Mouse (Mus musculus) heart, embryonic 13.5 days (tissue): Measurements from ENCODE around the gene Rel. TPM values are rescaled to one million over a fixed set of nuclear protein-coding genes. Genes with fewer than 3 reads are reported as not detected.

Source experiments
- ATAC-seq: fragments of 200-750 bp; cut with Nextera tagmentation; 2 replicates; pipeline ENCODE4 v1.8.0; 2017; ENCODE audit warnings: moderate TSS enrichment; ENCODE audit not compliant: insufficient number of reproducible peaks, low FRiP score, low TSS enrichment; ENCODE audit errors: extremely low read depth
- H3K27ac ChIP-seq: fragments of 300-500 bp; sonication (generic); replicated peaks from 2 replicates; pipeline ENCODE4 v1.5.1; 2015; ENCODE audit warnings: moderate library complexity, mild to moderate bottlenecking, inconsistent platforms
- H3K27me3 ChIP-seq: fragments of 300-500 bp; sonication (generic); replicated peaks from 2 replicates; pipeline ENCODE4 v1.6.1; 2015; ENCODE audit warnings: mild to moderate bottlenecking, inconsistent platforms
- H3K36me3 ChIP-seq: fragments of 300-500 bp; sonication (generic); 2 replicates; pipeline ENCODE4 v1.6.1; 2015; ENCODE audit warnings: mild to moderate bottlenecking, inconsistent platforms
- H3K4me1 ChIP-seq: fragments of 300-500 bp; sonication (generic); 2 replicates; pipeline ENCODE4 v1.6.1; 2015; ENCODE audit warnings: inconsistent platforms
- H3K4me2 ChIP-seq: fragments of 300-500 bp; sonication (generic); 2 replicates; pipeline ENCODE4 v1.6.1; 2015; ENCODE audit warnings: inconsistent platforms, mild to moderate bottlenecking, moderate library complexity
- H3K4me3 ChIP-seq: fragments of 300-500 bp; sonication (generic); 2 replicates; pipeline ENCODE4 v1.5.1; 2015; ENCODE audit warnings: moderate library complexity, mild to moderate bottlenecking, inconsistent platforms
- H3K9ac ChIP-seq: fragments of 300-500 bp; sonication (generic); 2 replicates; pipeline ENCODE4 v1.6.1; 2015; ENCODE audit warnings: inconsistent platforms, mild to moderate bottlenecking, moderate library complexity
- H3K9me3 ChIP-seq: fragments of 300-500 bp; sonication (generic); 2 replicates; pipeline ENCODE4 v1.6.1; 2016; ENCODE audit warnings: inconsistent platforms
- WGBS: fragments of 180-500 bp; shearing (Covaris S2); methylation state at CpG from one replicate; pipeline ENCODE4 v1.1.7; 2015; ENCODE audit warnings: mixed read lengths; 5-methylcytosine and 5-hydroxymethylcytosine counted together
- polyA plus RNA-seq: library from polyadenylated mRNA; unstranded; fragments of >200 nt; fragmentation: Nextera tagmentation; extraction: Ambion mirVana; gene quantifications from 2 replicates; pipeline ENCODE4 v1.2.1, GENCODE M21; 2015

The Rel gene
- polyA plus RNA-seq, 1 experiment from 2014 or later = 1.3 TPM

GRCm38 (mm10) chr11:23718856-23719255 lies 51.9 kb downstream of the Rel start:
- H3K9me3 ChIP-seq = no peaks in the 10 kb centered on the region
- H3K27me3 ChIP-seq = no peaks in the 10 kb centered on the region
- no peak overlapping the region for H3K4me2 ChIP-seq
- no peak overlapping the region for H3K4me3 ChIP-seq
- no peak overlapping the region for H3K9ac ChIP-seq
- no peak overlapping the region for H3K27ac ChIP-seq
- H3K36me3 ChIP-seq = peaks cover 98% of the 10 kb centered on the region
- 89% methylated on average over 2 of the region's 2 CpGs for WGBS
- no peaks in the 10 kb centered on the region for H3K4me1 ChIP-seq
- no peak for ATAC-seq

DNA sequence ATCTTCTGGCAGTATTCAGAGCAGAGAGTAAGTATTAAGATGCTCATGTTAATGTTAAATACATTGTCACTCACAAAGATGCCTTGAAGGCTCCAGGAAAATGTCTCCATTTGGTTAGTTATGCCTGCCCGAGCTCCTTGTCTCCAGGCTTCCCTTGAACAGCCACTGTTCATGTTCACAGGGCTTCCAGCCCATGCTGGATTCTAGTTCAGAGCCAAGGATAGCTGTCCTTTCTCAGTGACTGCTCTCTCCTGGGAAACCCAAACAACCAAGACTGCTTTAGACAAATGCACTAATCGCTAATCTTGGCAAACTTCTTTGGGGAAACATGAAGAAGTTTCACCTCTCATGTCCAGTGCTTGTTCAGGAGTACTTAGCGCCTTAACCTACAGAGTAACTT lies 58.5 kb downstream of the Rel start:
- Histone ChIP-seq H3K36me3 (peaks cover 90% of the 10 kb centered on the region), H3K9ac (no peak overlapping the region), H3K27ac (no peak overlapping the region), H3K4me2 (no peak overlapping the region), H3K4me3 (no peak overlapping the region), H3K4me1 (no peaks in the 10 kb centered on the region), H3K9me3 (no peaks in the 10 kb centered on the region), H3K27me3 (no peaks in the 10 kb centered on the region)
- 87% methylated on average over 3 of the region's 3 CpGs for WGBS
- no peak for ATAC-seq

- Histone ChIP-seq H3K9ac (no peak overlapping the region), H3K4me1 (no peaks in the 10 kb centered on the region), H3K27ac (no peak overlapping the region), H3K4me2 (no peak overlapping the region), H3K9me3 (no peaks in the 10 kb centered on the region), H3K27me3 (no peaks in the 10 kb centered on the region), H3K4me3 (no peak overlapping the region), H3K36me3 (peaks cover 59% of the 10 kb centered on the region)
- no peak for ATAC-seq
- 83% methylated on average over 7 of the region's 7 CpGs for WGBS
These were observed 66.0 kb downstream of the Rel start for GRCm38 (mm10) chr11:23704604-23705294.

DNA sequence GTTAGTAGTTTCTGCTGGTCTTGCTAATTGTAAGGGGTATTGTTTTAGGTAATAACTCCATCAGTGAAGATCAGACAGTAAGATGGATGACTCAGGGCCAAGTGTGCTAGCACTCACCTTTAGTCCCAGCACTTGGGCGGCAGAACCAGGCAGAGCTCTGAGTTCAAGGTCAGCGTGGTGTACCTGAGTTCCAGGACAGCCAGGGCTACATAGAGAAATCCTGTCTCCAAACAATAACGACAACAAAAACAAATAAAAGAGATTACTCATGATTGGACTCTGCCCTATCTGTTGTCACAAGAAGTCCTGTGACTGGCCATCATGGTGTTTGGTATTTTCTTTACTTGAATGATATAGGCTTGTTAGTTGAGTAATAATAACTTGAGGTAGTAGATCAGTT lies 68.9 kb downstream of the Rel start:
- no peak for ATAC-seq
- Histone ChIP-seq H3K27me3 (no peaks in the 10 kb centered on the region), H3K4me1 (no peaks in the 10 kb centered on the region), H3K9ac (no peak overlapping the region), H3K36me3 (peaks cover 39% of the 10 kb centered on the region), H3K4me2 (no peak overlapping the region), H3K27ac (no peak overlapping the region), H3K9me3 (no peaks in the 10 kb centered on the region), H3K4me3 (no peak overlapping the region)
- 92% methylated on average over 3 of the region's 3 CpGs for WGBS

DNA sequence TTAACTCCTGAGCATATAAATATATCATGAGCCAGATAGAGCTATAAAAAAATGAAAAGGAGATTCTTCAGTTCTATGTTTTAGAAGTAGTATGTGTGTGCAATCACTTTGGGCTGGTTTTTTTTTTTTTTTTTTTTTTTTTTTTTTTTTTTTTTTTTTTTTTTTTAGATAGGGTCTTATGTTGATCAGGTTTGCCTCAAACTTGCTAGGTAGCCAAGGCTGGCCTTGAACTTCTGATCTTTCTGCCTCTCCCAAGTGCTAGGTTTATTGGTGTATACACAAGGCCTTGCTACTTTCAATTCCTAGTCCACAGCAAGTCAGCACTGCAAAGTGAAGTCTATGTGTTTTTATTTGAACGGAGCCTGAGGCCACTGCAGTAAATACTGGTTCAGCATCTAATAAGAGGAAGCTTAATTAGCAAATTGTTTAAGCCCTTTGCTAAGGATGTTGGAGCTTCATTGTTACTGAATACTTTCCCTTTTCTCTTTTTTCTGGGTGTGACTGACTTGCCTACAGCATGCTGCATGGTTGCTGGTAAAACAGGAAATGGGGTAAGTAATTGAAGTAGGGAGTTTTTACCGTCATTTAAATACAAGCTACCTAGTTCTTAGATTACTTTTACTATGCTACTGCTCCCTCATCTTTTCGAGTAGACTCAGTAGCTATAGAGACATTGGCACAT lies 71.2 kb downstream of the Rel start:
- H3K9ac ChIP-seq = no peak overlapping the region
- no peaks in the 10 kb centered on the region for H3K4me1 ChIP-seq
- no peak overlapping the region for H3K4me2 ChIP-seq
- no peak overlapping the region for H3K4me3 ChIP-seq
- ATAC-seq = no peak
- no peaks in the 10 kb centered on the region for H3K9me3 ChIP-seq
- no peaks in the 10 kb centered on the region for H3K27me3 ChIP-seq
- 80% methylated on average over 3 of the region's 3 CpGs for WGBS
- peaks cover 27% of the 10 kb centered on the region for H3K36me3 ChIP-seq
- H3K27ac ChIP-seq = no peak overlapping the region

- Histone ChIP-seq H3K4me3 (no peak overlapping the region), H3K9me3 (no peaks in the 10 kb centered on the region), H3K27ac (no peak overlapping the region), H3K36me3 (peaks cover 28% of the 10 kb centered on the region), H3K9ac (no peak overlapping the region), H3K27me3 (no peaks in the 10 kb centered on the region), H3K4me1 (no peaks in the 10 kb centered on the region), H3K4me2 (no peak overlapping the region)
- 63% methylated on average over 2 of the region's 2 CpGs for WGBS
- ATAC-seq = no peak
These were observed 72.2 kb downstream of the Rel start for GRCm38 (mm10) chr11:23698526-23698925.

- H3K4me2 ChIP-seq = no peak overlapping the region
- H3K27ac ChIP-seq = no peak overlapping the region
- ATAC-seq = no peak
- H3K36me3 ChIP-seq = peaks cover 19% of the 10 kb centered on the region
- H3K4me3 ChIP-seq = no peak overlapping the region
- H3K27me3 ChIP-seq = no peaks in the 10 kb centered on the region
- no peaks in the 10 kb centered on the region for H3K4me1 ChIP-seq
- H3K9ac ChIP-seq = no peak overlapping the region
- no peaks in the 10 kb centered on the region for H3K9me3 ChIP-seq
These were observed 74.9 kb downstream of the Rel start for GRCm38 (mm10) chr11:23695847-23696246.

GRCm38 (mm10) chr11:23693286-23693685 lies 77.5 kb downstream of the Rel start:
- 92% methylated on average over 2 of the region's 2 CpGs for WGBS
- Histone ChIP-seq H3K36me3 (peaks cover 15% of the 10 kb centered on the region), H3K9me3 (no peaks in the 10 kb centered on the region), H3K27ac (no peak overlapping the region), H3K27me3 (no peaks in the 10 kb centered on the region), H3K9ac (no peak overlapping the region), H3K4me3 (no peak overlapping the region), H3K4me1 (no peaks in the 10 kb centered on the region), H3K4me2 (no peak overlapping the region)
- ATAC-seq = no peak

GRCm38 (mm10) chr11:23688060-23688459 lies 82.7 kb downstream of the Rel start:
- Histone ChIP-seq H3K27ac (no peak overlapping the region), H3K9ac (no peak overlapping the region), H3K4me3 (no peak overlapping the region), H3K27me3 (no peaks in the 10 kb centered on the region), H3K9me3 (no peaks in the 10 kb centered on the region), H3K36me3 (peaks cover 44% of the 10 kb centered on the region), H3K4me2 (no peak overlapping the region), H3K4me1 (no peaks in the 10 kb centered on the region)
- ATAC-seq = no peak
- WGBS = 88% methylated on average over 1 of the region's 1 CpGs

Other genes starting within 250 kb of the Rel start
- not detected in 2 replicates for gene 1700093K21Rik, start 249.8 kb downstream of the Rel start, polyA plus RNA-seq
- gene 0610010F05Rik, start 137.3 kb downstream of the Rel start, polyA plus RNA-seq = 12.6 and 14.2 TPM in 2 replicates
- 11.8 and 12.0 TPM in 2 replicates for gene Pus10, start 105.3 kb downstream of the Rel start, polyA plus RNA-seq
- 24.9 and 26.0 TPM in 2 replicates for gene Pex13, start 105.0 kb downstream of the Rel start, polyA plus RNA-seq
- 8.6 and 9.1 TPM in 2 replicates for gene Papolg, start 124.3 kb upstream of the Rel start, polyA plus RNA-seq